Comparison of ENCODE assay signal across 29 mouse cellular contexts in genomic region chr11:38540097-38540496, GRCm38 (mm10).
"Had no signal": no experiment of that assay in that cellular context is flagged by ENCODE, and none has a peak within 500 bp of the region (broad histone marks: within the 10 kb centered on the region; RNA-seq: fewer than 3 reads in every experiment).

No protein-coding gene starts in this region.

- H3K9ac ChIP-seq: limb, embryonic 12.5 days; limb, embryonic 13.5 days; limb, embryonic 15.5 days; liver, embryonic 12.5 days; liver, embryonic 13.5 days; liver, embryonic 14.5 days; liver, embryonic 15.5 days; liver, postnatal 0 days; midbrain, embryonic 12.5 days; midbrain, embryonic 13.5 days; midbrain, embryonic 15.5 days; neural tube, embryonic 12.5 days had no signal

- H3K4me2 ChIP-seq: limb, embryonic 12.5 days; limb, embryonic 13.5 days; limb, embryonic 15.5 days; liver, embryonic 11.5 days; liver, embryonic 12.5 days; liver, embryonic 13.5 days; liver, embryonic 15.5 days; midbrain, embryonic 11.5 days; midbrain, embryonic 12.5 days; midbrain, embryonic 13.5 days; midbrain, embryonic 15.5 days; neural tube, embryonic 12.5 days had no signal

- H3K27me3 ChIP-seq: limb, embryonic 12.5 days; limb, embryonic 13.5 days; limb, embryonic 15.5 days; liver, embryonic 12.5 days; liver, embryonic 13.5 days; liver, embryonic 15.5 days; megakaryocyte, embryonic 14.5 days; midbrain, embryonic 12.5 days; midbrain, embryonic 13.5 days; midbrain, embryonic 15.5 days; neural tube, embryonic 12.5 days had no signal

- H3K4me1 ChIP-seq: limb, embryonic 10.5 days; limb, embryonic 12.5 days; limb, embryonic 13.5 days; limb, embryonic 15.5 days; liver, embryonic 12.5 days; liver, embryonic 13.5 days; liver, embryonic 15.5 days; megakaryocyte, embryonic 14.5 days; midbrain, embryonic 12.5 days; midbrain, embryonic 15.5 days; neural tube, embryonic 12.5 days had no signal

- ATAC-seq: liver, embryonic 12.5 days; liver, postnatal 0 days; midbrain, embryonic 13.5 days; midbrain, embryonic 15.5 days; midbrain, embryonic 16.5 days had no signal

- H3K27ac ChIP-seq: left cerebral cortex, adult 2 months; limb, embryonic 10.5 days; limb, embryonic 12.5 days; limb, embryonic 13.5 days; limb, embryonic 15.5 days; liver, embryonic 12.5 days; liver, embryonic 13.5 days; liver, embryonic 14.5 days; liver, embryonic 15.5 days; macrophage; midbrain, embryonic 10.5 days; midbrain, embryonic 12.5 days; midbrain, embryonic 13.5 days; midbrain, embryonic 15.5 days; neural tube, embryonic 12.5 days had no signal

- H3K4me3 ChIP-seq: left cerebral cortex, adult 2 months; limb, embryonic 10.5 days; limb, embryonic 12.5 days; limb, embryonic 13.5 days; limb, embryonic 15.5 days; liver, embryonic 12.5 days; liver, embryonic 13.5 days; liver, embryonic 15.5 days; megakaryocyte, embryonic 14.5 days; midbrain, embryonic 10.5 days; midbrain, embryonic 12.5 days; midbrain, embryonic 13.5 days; midbrain, embryonic 15.5 days; myocyte; neural tube, embryonic 12.5 days had no signal

- DNase-seq: layer of hippocampus, postnatal 36 days; left cerebral cortex, postnatal 4 days; liver; liver, embryonic 13.5 days; liver, postnatal 0 days; lung, adult 2 months; lung, postnatal 14 days; lung, postnatal 36 days; lung, postnatal 4 days; midbrain, embryonic 14.5 days had no signal

- H3K36me3 ChIP-seq: limb, embryonic 10.5 days; limb, embryonic 12.5 days; limb, embryonic 13.5 days; limb, embryonic 15.5 days; liver, embryonic 12.5 days; liver, embryonic 13.5 days; liver, embryonic 15.5 days; midbrain, embryonic 10.5 days; midbrain, embryonic 12.5 days; midbrain, embryonic 13.5 days; midbrain, embryonic 15.5 days; neural tube, embryonic 12.5 days had no signal

- H3K9me3 ChIP-seq: limb, embryonic 10.5 days; limb, embryonic 12.5 days; limb, embryonic 13.5 days; limb, embryonic 15.5 days; liver, embryonic 12.5 days; liver, embryonic 13.5 days; liver, embryonic 15.5 days; megakaryocyte, embryonic 14.5 days; midbrain, embryonic 10.5 days; midbrain, embryonic 12.5 days; midbrain, embryonic 13.5 days; midbrain, embryonic 15.5 days; neural tube, embryonic 12.5 days had no signal
